In the genomic region with DNA sequence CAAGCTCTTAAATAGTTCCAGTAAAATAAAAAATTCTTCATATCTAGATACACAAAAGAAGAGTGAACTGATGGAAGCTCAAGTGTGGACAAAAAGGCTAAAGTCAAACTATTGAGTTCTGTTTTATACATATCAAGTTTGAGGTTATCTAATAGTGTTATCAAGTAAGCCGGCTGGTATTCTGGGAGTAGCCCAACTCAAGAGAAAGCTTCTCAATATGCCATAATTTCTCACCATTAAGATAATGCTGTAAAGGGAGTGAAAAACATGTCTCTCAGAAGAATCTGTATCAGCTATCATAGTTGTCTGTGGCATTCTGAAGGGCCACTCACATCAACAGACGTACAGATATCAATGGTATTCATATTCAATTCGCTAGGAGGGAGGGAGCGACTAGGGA, we compare ENCODE assay signal across 14 mouse cellular contexts.
"Had no signal": no experiment of that assay in that cellular context is flagged by ENCODE, and none has a peak within 500 bp of the region (broad histone marks: within the 10 kb centered on the region; RNA-seq: fewer than 3 reads in every experiment).

No protein-coding gene starts in this region.

- H3K36me3 ChIP-seq: lung, embryonic 15.5 days; midbrain, embryonic 13.5 days; midbrain, embryonic 15.5 days; neural tube, embryonic 12.5 days had no signal

- H3K4me2 ChIP-seq: lung, embryonic 15.5 days; midbrain, embryonic 11.5 days; midbrain, embryonic 13.5 days; midbrain, embryonic 15.5 days; neural tube, embryonic 12.5 days had no signal

- H3K4me3 ChIP-seq: lung, embryonic 15.5 days; midbrain, embryonic 13.5 days; midbrain, embryonic 15.5 days; neural tube, embryonic 12.5 days had no signal

- ATAC-seq: lung, postnatal 0 days; midbrain, embryonic 13.5 days; midbrain, embryonic 15.5 days had no signal

- H3K9me3 ChIP-seq: lung, embryonic 15.5 days; midbrain, embryonic 13.5 days; midbrain, embryonic 15.5 days; neural tube, embryonic 12.5 days had no signal

- H3K9ac ChIP-seq: lung, embryonic 15.5 days; midbrain, embryonic 13.5 days; midbrain, embryonic 15.5 days; neural tube, embryonic 12.5 days had no signal

- H3K27me3 ChIP-seq: lung, embryonic 15.5 days; midbrain, embryonic 13.5 days; midbrain, embryonic 15.5 days; neural tube, embryonic 12.5 days had no signal

- H3K4me1 ChIP-seq: lung, embryonic 15.5 days; neural tube, embryonic 12.5 days had no signal

- DNase-seq: lung, adult 2 months; lung, postnatal 14 days; lung, postnatal 36 days; right cerebral cortex, postnatal 14 days; thymus, adult 18-20 months; thymus, postnatal 14 days; thymus, postnatal 36 days had no signal

- H3K27ac ChIP-seq: lung, embryonic 15.5 days; macrophage; midbrain, embryonic 13.5 days; midbrain, embryonic 15.5 days; neural tube, embryonic 12.5 days had no signal
